Mouse (Mus musculus) embryo, embryonic 9.5 days (tissue): ENCODE results near the gene Morc1.

ENCODE experiments used
- DNase-seq: peaks from one replicate; pipeline ENCODE4 v3.0.0-alpha.2; 2017; ENCODE audit errors: extremely low spot score

Morc1 gene

GRCm38 (mm10) chr16:48474896-48475802 lies 44.1 kb downstream of the Morc1 start:
- no peak for DNase-seq

- no peak for DNase-seq
Measured at GRCm38 (mm10) chr16:48479266-48479848, 48.3 kb downstream of the Morc1 start.

GRCm38 (mm10) chr16:48516776-48517499 lies 85.9 kb downstream of the Morc1 start:
- no peak for DNase-seq

GRCm38 (mm10) chr16:48519569-48519968 lies 88.5 kb downstream of the Morc1 start:
- no peak for DNase-seq

- DNase-seq = no peak
Measured at GRCm38 (mm10) chr16:48537108-48537507, 106.1 kb downstream of the Morc1 start.

GRCm38 (mm10) chr16:48562290-48563080 lies 131.4 kb downstream of the Morc1 start:
- DNase-seq = peak; percentile 42

GRCm38 (mm10) chr16:48570354-48570753 lies 139.3 kb downstream of the Morc1 start:
- peak; percentile 59 for DNase-seq

GRCm38 (mm10) chr16:48574072-48574471 lies 143.0 kb downstream of the Morc1 start:
- DNase-seq = no peak

GRCm38 (mm10) chr16:48574499-48574898 lies 143.5 kb downstream of the Morc1 start:
- no peak for DNase-seq

GRCm38 (mm10) chr16:48585369-48585768 lies 154.3 kb downstream of the Morc1 start:
- no peak for DNase-seq

GRCm38 (mm10) chr16:48594457-48594856 lies 163.4 kb downstream of the Morc1 start:
- no peak for DNase-seq

GRCm38 (mm10) chr16:48595216-48595615 lies 164.2 kb downstream of the Morc1 start:
- no peak for DNase-seq

GRCm38 (mm10) chr16:48603735-48604211 lies 172.7 kb downstream of the Morc1 start:
- DNase-seq = no peak

- no peak for DNase-seq
Measured at GRCm38 (mm10) chr16:48606476-48607038, 175.5 kb downstream of the Morc1 start.

- no peak for DNase-seq
Measured at GRCm38 (mm10) chr16:48608224-48608623, 177.2 kb downstream of the Morc1 start.

GRCm38 (mm10) chr16:48610866-48611265 lies 179.8 kb downstream of the Morc1 start:
- DNase-seq = no peak

- no peak for DNase-seq
Measured at GRCm38 (mm10) chr16:48611436-48611835, 180.4 kb downstream of the Morc1 start.

- DNase-seq = no peak
Measured at GRCm38 (mm10) chr16:48613783-48614182, 182.7 kb downstream of the Morc1 start.

GRCm38 (mm10) chr16:48620510-48620909 lies 189.5 kb downstream of the Morc1 start:
- DNase-seq = no peak

GRCm38 (mm10) chr16:48621019-48621418 lies 190.0 kb downstream of the Morc1 start:
- peak; percentile 14 for DNase-seq

GRCm38 (mm10) chr16:48623447-48623846 lies 192.4 kb downstream of the Morc1 start:
- DNase-seq = no peak
